Mouse (Mus musculus) frontal cortex, adult 2 months (tissue): ENCODE data around the gene Calm5. TPM values are rescaled to one million over a fixed set of nuclear protein-coding genes. Genes with fewer than 3 reads are reported as not detected.

Experiments
- polyA plus RNA-seq: library from polyadenylated mRNA; depleted of rRNA; stranded (reverse); fragments of >200 nt; gene quantifications from 2 replicates; pipeline ENCODE4 v1.2.3, GENCODE M21; 2012; rRNA removed

Gene Calm5
- polyA plus RNA-seq, 1 experiment = not detected

Other genes starting within 250 kb of the Calm5 start
- 16.5 and 16.8 TPM in 2 replicates for gene Fam208b, start 243.1 kb upstream of the Calm5 start, polyA plus RNA-seq
- gene Asb13, start 220.1 kb upstream of the Calm5 start, polyA plus RNA-seq = 33.1 and 36.6 TPM in 2 replicates
- not detected in 2 replicates for gene Calml3, start 49.9 kb upstream of the Calm5 start, polyA plus RNA-seq
- gene Calm4, start 16.4 kb upstream of the Calm5 start, polyA plus RNA-seq = not detected in 2 replicates
- gene Net1, start 64.0 kb downstream of the Calm5 start, polyA plus RNA-seq = 12.4 and 18.1 TPM in 2 replicates
- not detected in 2 replicates for gene Tubal3, start 64.1 kb downstream of the Calm5 start, polyA plus RNA-seq
- gene Ucn3, start 91.2 kb downstream of the Calm5 start, polyA plus RNA-seq = not detected in 2 replicates
- 1.6 and 1.9 TPM in 2 replicates for gene Akr1c14, start 194.8 kb downstream of the Calm5 start, polyA plus RNA-seq